Mouse (Mus musculus) liver, embryonic 16.5 days (tissue): ENCODE measurements around the gene Fbxw4. TPM values are rescaled to one million over a fixed set of nuclear protein-coding genes. Genes with fewer than 3 reads are reported as not detected.
"Not testable (repeated sequence)": the region's sequence is repeated elsewhere in the genome, so short reads cannot be mapped to it uniquely, and the experiment has no call there.

Experiments used
- ATAC-seq: fragments of 200-750 bp; cut with Nextera tagmentation; 2 replicates; pipeline ENCODE4 v1.8.0; 2017; ENCODE audit warnings: low read depth, mild to moderate bottlenecking, moderate number of reproducible peaks, moderate library complexity
- H3K27ac ChIP-seq: fragments of 300-500 bp; sonication (generic); 2 replicates; pipeline ENCODE4 v1.5.1; 2014; ENCODE audit warnings: mild to moderate bottlenecking, low read length
- H3K27me3 ChIP-seq: fragments of 300-500 bp; sonication (generic); 2 replicates; pipeline ENCODE4 v1.6.1; 2014; ENCODE audit warnings: low read depth, low read length, mixed read lengths; ENCODE audit not compliant: control insufficient read depth, insufficient read depth
- H3K36me3 ChIP-seq: fragments of 300-500 bp; sonication (generic); 2 replicates; pipeline ENCODE4 v1.6.1; 2014; ENCODE audit warnings: mild to moderate bottlenecking; ENCODE audit not compliant: control insufficient read depth, insufficient read depth
- H3K4me1 ChIP-seq: fragments of 300-500 bp; sonication (generic); 2 replicates; pipeline ENCODE4 v1.6.1; 2014; ENCODE audit warnings: low read depth, low read length, mixed read lengths; ENCODE audit not compliant: control insufficient read depth
- H3K4me2 ChIP-seq: fragments of 300-500 bp; sonication (generic); 2 replicates; pipeline ENCODE4 v1.6.1; 2014; ENCODE audit warnings: low read depth, low read length, mixed read lengths
- H3K4me3 ChIP-seq: fragments of 300-500 bp; sonication (generic); 2 replicates; pipeline ENCODE4 v1.5.1; 2014; ENCODE audit warnings: low read depth, mild to moderate bottlenecking, low read length
- H3K9ac ChIP-seq: fragments of 300-500 bp; sonication (generic); 2 replicates; pipeline ENCODE4 v1.6.1; 2014; ENCODE audit warnings: low read depth, low read length
- H3K9me3 ChIP-seq: fragments of 300-500 bp; sonication (generic); replicated peaks from 2 replicates; pipeline ENCODE4 v1.6.1; 2016; ENCODE audit warnings: low read length; ENCODE audit not compliant: control insufficient read depth
- WGBS: fragments of 180-500 bp; shearing (Covaris S2); extraction: QIAGEN DNeasy Blood & Tissue Kit; methylation state at CpG from one replicate; pipeline ENCODE4 v1.1.7; 2014; ENCODE audit not compliant: insufficient replicate concordance; 5-methylcytosine and 5-hydroxymethylcytosine counted together
- polyA plus RNA-seq: library from polyadenylated mRNA; unstranded; fragments of >200 nt; fragmentation: Nextera tagmentation; extraction: Ambion mirVana; gene quantifications from 2 replicates; pipeline ENCODE4 v1.2.1, GENCODE M21; 2015

The Fbxw4 gene
- polyA plus RNA-seq, 1 experiment from 2014 or later: 2.5 TPM

DNA sequence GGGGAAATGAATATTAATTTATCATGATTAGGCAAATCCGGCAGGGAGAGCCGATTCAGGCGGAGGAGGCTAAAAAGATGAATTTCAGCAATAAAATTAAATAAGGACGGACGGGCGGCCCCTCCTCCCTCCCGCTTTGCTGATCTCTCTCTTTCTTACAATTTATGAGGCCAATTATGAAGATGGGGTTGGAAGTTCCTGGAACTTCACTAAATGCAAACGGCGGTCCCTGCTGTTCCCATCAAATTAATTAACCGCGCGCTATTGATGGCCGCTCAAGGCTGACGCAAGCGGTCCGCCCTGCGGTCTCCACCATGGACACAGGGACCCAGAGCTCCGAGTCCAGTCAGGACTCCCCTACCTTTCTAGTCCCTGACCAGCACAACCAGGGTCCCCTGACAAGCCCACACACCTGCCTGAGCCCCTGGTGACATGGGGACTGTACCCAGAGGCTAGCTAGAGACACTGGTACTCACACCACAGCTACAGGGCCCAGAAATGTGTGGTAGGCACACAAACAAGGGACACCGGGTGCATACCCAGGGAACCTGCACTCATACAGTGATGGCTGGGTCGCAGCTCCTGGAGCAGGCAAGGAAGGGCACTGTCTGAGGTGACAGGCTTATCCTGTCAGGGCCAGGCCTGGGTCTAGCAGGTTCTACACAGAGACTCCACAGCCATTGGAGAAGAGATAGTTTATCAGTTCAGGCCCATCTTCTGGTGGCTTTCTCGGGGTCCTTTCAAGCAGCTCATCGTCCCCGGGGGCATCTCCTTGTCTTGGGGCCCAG, 110.8 kb downstream of the Fbxw4 start:
- Histone ChIP-seq H3K36me3 (peaks cover 2% of the 10 kb centered on the region; the same call in 1 of the 2 replicates), H3K9me3 (no peaks in the 10 kb centered on the region), H3K27ac (no peak overlapping the region), H3K9ac (no peak overlapping the region), H3K4me2 (no peak overlapping the region), H3K4me3 (no peak overlapping the region), H3K4me1 (peaks cover 28% of the 10 kb centered on the region), H3K27me3 (peaks cover 2% of the 10 kb centered on the region; the same call in 1 of the 2 replicates)
- peak; percentile 37; the same call in 1 of the 2 replicates for ATAC-seq
- 72% methylated on average over 23 of the region's 23 CpGs for WGBS

GRCm38 (mm10) chr19:45548196-45548595, 111.9 kb downstream of the Fbxw4 start:
- H3K27ac ChIP-seq, H3K4me2 ChIP-seq: not testable (repeated sequence)
- peaks cover 32% of the 10 kb centered on the region for H3K4me1 ChIP-seq

GRCm38 (mm10) chr19:45544925-45545321, 115.2 kb downstream of the Fbxw4 start:
- peaks cover 36% of the 10 kb centered on the region for H3K4me1 ChIP-seq
- no peaks in the 10 kb centered on the region for H3K9me3 ChIP-seq
- H3K27ac ChIP-seq: no peak overlapping the region
- peak; percentile 40 for ATAC-seq
- H3K4me3 ChIP-seq: peak overlapping the region; percentile 55
- H3K27me3 ChIP-seq: peaks cover 29% of the 10 kb centered on the region
- H3K4me2 ChIP-seq: peak overlapping the region; percentile 86
- H3K9ac ChIP-seq: no peak overlapping the region; the same call in 1 of the 2 replicates
- under 1% methylated on average over 30 of the region's 30 CpGs for WGBS
- no peaks in the 10 kb centered on the region for H3K36me3 ChIP-seq

More at GRCm38 (mm10) chr19:45548196-45548595, 111.9 kb downstream of the Fbxw4 start:
- peak; percentile 84 for ATAC-seq
- not testable (repeated sequence) for H3K4me3 ChIP-seq, H3K9ac ChIP-seq, H3K27me3 ChIP-seq, H3K9me3 ChIP-seq, H3K36me3 ChIP-seq

DNA sequence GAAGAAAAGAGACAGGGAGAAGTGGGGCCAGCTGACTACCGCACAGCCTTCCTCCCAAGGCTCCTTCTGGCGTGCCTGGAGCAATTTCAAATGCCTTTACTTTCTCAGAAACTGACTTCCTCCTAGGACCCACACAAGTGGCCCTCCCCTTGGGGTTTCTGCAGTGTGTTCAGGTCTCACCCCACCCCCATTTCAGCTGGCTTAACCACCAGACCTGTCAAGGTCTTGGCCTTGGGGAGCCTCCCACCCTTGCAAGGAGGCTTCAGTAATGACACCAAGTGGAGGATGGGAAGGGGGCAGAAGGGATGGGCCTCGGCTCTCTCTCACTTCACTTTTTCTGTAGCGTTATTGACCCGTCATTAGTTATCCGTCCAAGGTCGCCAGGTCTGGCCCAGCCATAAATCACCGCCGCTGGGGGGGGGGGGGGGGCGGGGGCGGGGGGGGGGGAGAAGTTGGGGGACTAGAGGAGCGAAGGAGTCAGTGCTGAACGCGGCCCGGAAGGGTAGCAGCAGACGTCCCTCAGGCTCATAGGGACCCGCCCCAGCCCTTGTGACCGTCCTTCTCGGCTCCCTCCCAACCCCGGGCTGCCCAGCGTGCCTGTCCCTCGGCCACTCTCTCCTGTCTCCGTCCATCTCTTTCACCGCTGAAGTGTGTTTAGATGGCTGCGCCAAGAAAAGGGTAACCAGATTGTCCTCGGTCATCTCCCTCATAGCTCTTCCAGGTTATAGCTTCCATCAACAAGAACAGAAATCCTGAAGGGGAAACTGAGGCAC, 115.8 kb downstream of the Fbxw4 start:
- no peaks in the 10 kb centered on the region for H3K36me3 ChIP-seq
- peak overlapping the region; percentile 86 for H3K4me2 ChIP-seq
- no peaks in the 10 kb centered on the region for H3K9me3 ChIP-seq
- H3K27me3 ChIP-seq: peaks cover 29% of the 10 kb centered on the region
- no peak for ATAC-seq
- H3K4me1 ChIP-seq: peaks cover 31% of the 10 kb centered on the region
- H3K9ac ChIP-seq: no peak overlapping the region; the same call in 1 of the 2 replicates
- no peak overlapping the region for H3K27ac ChIP-seq
- H3K4me3 ChIP-seq: peak overlapping the region; percentile 55
- 2% methylated on average over 21 of the region's 26 CpGs for WGBS

DNA sequence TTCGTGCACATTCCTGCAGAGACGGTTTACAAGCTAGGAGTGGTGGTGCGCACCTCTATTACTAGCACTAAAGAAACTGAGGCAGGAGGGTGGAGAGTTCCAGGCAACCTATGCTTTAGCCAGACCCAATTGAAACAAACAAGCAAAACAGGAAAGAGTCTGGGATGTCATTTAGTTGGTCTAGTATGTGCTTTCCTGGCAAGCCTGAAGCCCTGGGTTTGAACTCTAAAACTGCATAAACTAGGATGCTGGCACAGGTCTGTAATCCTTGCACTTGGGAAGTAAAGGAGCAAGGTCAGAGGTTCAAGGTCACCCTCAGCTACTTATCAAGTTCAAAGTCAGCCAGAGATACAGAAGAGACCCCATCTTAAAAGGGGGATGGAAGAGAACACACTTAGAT, 118.1 kb downstream of the Fbxw4 start:
- Histone ChIP-seq H3K9ac (peak overlapping the region; percentile 37; the same call in 1 of the 2 replicates), H3K27me3 (peaks cover 29% of the 10 kb centered on the region), H3K4me2 (peak overlapping the region; percentile 73), H3K4me1 (peaks cover 22% of the 10 kb centered on the region), H3K36me3 (no peaks in the 10 kb centered on the region), H3K27ac (no peak overlapping the region), H3K4me3 (peak overlapping the region; percentile 47), H3K9me3 (no peaks in the 10 kb centered on the region)
- no peak for ATAC-seq
- 28% methylated on average over 3 of the region's 3 CpGs for WGBS

DNA sequence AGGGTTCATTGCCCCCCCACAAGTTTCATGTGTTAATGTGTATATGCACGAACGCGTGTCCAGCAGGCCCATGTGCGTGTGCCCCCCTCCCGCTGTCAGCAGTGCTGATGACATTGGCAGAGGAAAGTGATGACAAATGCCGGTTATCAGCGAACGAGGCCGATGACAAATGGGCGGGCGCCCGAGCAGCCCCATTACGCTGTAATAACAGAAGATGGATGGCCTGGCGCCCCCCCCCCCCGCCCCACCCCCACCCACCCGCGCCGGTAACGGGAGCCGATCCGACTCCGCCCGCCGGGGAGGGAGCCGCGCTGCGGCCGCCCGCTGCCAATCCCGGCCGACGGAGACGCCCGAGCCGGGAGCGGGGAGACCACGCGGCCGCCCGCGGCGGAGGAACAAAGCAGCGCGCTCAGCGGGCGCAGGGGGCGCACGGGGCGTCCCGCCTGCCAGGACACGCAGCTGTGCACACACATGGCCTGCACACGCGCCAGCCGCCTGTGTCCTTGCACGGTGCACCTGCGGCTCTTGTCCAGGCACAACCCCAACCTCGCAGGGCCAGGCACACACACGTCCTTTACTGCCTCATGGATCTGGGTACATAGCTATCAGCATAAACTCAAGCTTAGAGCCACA, 118.6 kb downstream of the Fbxw4 start:
- Histone ChIP-seq H3K36me3 (no peaks in the 10 kb centered on the region), H3K9me3 (no peaks in the 10 kb centered on the region), H3K27me3 (peaks cover 29% of the 10 kb centered on the region), H3K4me2 (peak overlapping the region; percentile 73), H3K9ac (peak overlapping the region; percentile 37; the same call in 1 of the 2 replicates), H3K4me1 (peaks cover 22% of the 10 kb centered on the region), H3K27ac (no peak overlapping the region), H3K4me3 (peak overlapping the region; percentile 47)
- WGBS: under 1% methylated on average over 48 of the region's 58 CpGs
- peak; percentile 15; the same call in 1 of the 2 replicates for ATAC-seq

- peaks cover 29% of the 10 kb centered on the region for H3K27me3 ChIP-seq
- WGBS: 38% methylated on average over 8 of the region's 8 CpGs
- H3K4me1 ChIP-seq: peaks cover 22% of the 10 kb centered on the region
- no peak for ATAC-seq
- no peaks in the 10 kb centered on the region for H3K36me3 ChIP-seq
- no peak overlapping the region for H3K27ac ChIP-seq
- peak overlapping the region; percentile 73 for H3K4me2 ChIP-seq
- H3K9me3 ChIP-seq: no peaks in the 10 kb centered on the region
- H3K9ac ChIP-seq: no peak overlapping the region
- H3K4me3 ChIP-seq: peak overlapping the region; percentile 47
Observed at GRCm38 (mm10) chr19:45540657-45541408, 119.3 kb downstream of the Fbxw4 start.

DNA sequence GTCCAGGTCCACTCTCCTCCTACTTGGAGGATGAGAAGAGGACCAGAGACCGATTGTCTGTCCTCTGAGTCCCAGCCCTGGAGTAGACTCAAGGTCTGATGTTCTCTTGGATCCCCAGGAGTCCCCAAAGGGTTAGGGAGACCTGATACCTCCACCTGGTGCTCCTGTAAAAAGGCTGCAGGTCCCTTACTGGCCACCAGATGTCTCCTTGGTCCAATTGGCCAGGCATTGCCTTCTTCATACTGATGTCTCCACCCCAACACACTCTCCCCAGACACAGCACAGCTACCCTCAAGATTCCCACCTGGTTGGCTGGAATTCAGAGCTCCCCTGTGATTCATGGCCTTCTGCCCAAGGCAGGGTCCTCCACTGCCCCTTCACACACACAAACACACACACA, 122.6 kb downstream of the Fbxw4 start:
- Histone ChIP-seq H3K36me3 (no peaks in the 10 kb centered on the region), H3K4me2 (no peak overlapping the region), H3K27me3 (peaks cover 16% of the 10 kb centered on the region), H3K9me3 (no peaks in the 10 kb centered on the region), H3K9ac (no peak overlapping the region), H3K4me3 (no peak overlapping the region), H3K27ac (no peak overlapping the region), H3K4me1 (peaks cover 13% of the 10 kb centered on the region)
- 46% methylated on average over 1 of the region's 1 CpGs for WGBS
- no peak for ATAC-seq
